ENCODE assay signal across 13 mouse cellular contexts in genomic region chr1:63369561-63369960, GRCm38 (mm10).
DNase-seq lines count a peak whose midpoint lies in the region.
"Had no signal": no experiment of that assay in that cellular context is flagged by ENCODE, and none has a peak within 500 bp of the region (broad histone marks: within the 10 kb centered on the region; RNA-seq: fewer than 3 reads in every experiment).

No protein-coding gene starts in this region.

- H3K4me3 ChIP-seq in heart, embryonic 10.5 days = no peak overlapping the region
- H3K4me3 ChIP-seq: embryonic facial prominence, embryonic 12.5 days; heart, embryonic 13.5 days had no signal

- intact Hi-C loops in gastrocnemius, postnatal 14 days (cut with DNase I; ENCODE audit: low total_unique reads) = no loop called here

- no peaks in the 10 kb centered on the region for H3K36me3 ChIP-seq in heart, embryonic 10.5 days
- H3K36me3 ChIP-seq: embryonic facial prominence, embryonic 12.5 days; heart, embryonic 13.5 days had no signal

- no peaks in the 10 kb centered on the region for H3K27me3 ChIP-seq in heart, embryonic 10.5 days (ENCODE audit: insufficient read depth, poor library complexity, severe bottlenecking)
- H3K27me3 ChIP-seq: embryonic facial prominence, embryonic 12.5 days; heart, embryonic 13.5 days had no signal

- no peak overlapping the region for H3K27ac ChIP-seq in heart, embryonic 10.5 days
- H3K27ac ChIP-seq: embryonic facial prominence, embryonic 12.5 days; heart, embryonic 13.5 days had no signal

- H3K9me3 ChIP-seq in heart, embryonic 10.5 days = no peaks in the 10 kb centered on the region
- H3K9me3 ChIP-seq: embryonic facial prominence, embryonic 12.5 days; heart, embryonic 13.5 days had no signal

- no peaks in the 10 kb centered on the region for H3K4me1 ChIP-seq in heart, embryonic 10.5 days
- H3K4me1 ChIP-seq: embryonic facial prominence, embryonic 12.5 days; heart, embryonic 13.5 days had no signal

- peak; percentile 37 for DNase-seq in gastrocnemius, adult 18-20 months (ENCODE audit: low spot score)
- no peak for DNase-seq in gastrocnemius, postnatal 14 days
- peak; percentile 17 to 22 for DNase-seq in heart, adult 9 months (ENCODE audit: low spot score in 2 of 2)
- no peak for DNase-seq in heart, embryonic 10.5 days (ENCODE audit: low spot score)
- peak; percentile 21 to 32 for DNase-seq in right cerebral cortex, postnatal 10 days (ENCODE audit: low spot score in 2 of 2)
- DNase-seq in right cerebral cortex, postnatal 25 days = no peak
- DNase-seq in ovary, postnatal 10 days (ENCODE audit: low spot score) = no peak
- DNase-seq: adrenal gland, postnatal 10 days; cerebellum, adult 11-12 months; cerebellum, adult 9-10 months; cerebellum, postnatal 25 days had no signal

Comparison
In these comparisons a context has a peak if more than half of its experiments do, and no peak if none do; other contexts are left out.
1. DNase-seq: peak in gastrocnemius, adult 18-20 months (single experiment), heart, adult 9 months (2 of 2) and right cerebral cortex, postnatal 10 days (2 of 2); none in gastrocnemius, postnatal 14 days (single experiment), heart, embryonic 10.5 days (single experiment), right cerebral cortex, postnatal 25 days (single experiment) and ovary, postnatal 10 days (single experiment).